ENCODE assay signal across 10 mouse cellular contexts in genomic region chr11:96438787-96439186, GRCm38 (mm10). TPM values are rescaled to one million over a fixed set of nuclear protein-coding genes. Genes with fewer than 3 reads are reported as not detected.
DNase-seq lines count a peak whose midpoint lies in the region; ATAC-seq and TF ChIP-seq lines count a peak whose summit lies in the region.
"Had no signal": no experiment of that assay in that cellular context is flagged by ENCODE, and none has a peak within 500 bp of the region (broad histone marks: within the 10 kb centered on the region; RNA-seq: fewer than 3 reads in every experiment).

No protein-coding gene starts in this region.

- no peaks in the 10 kb centered on the region for H3K4me1 ChIP-seq in intestine, embryonic 14.5 days (replicated peaks; ENCODE audit: control insufficient read depth, insufficient read depth, low read length)
- H3K4me1 ChIP-seq in intestine, embryonic 15.5 days (replicated peaks), result 0 out of 2 replicates have a peak, but pooled peaks cover 3% of the 10 kb centered on the region
- H3K4me1 ChIP-seq in liver, embryonic 14.5 days (replicated peaks; ENCODE audit: control insufficient read depth in 2 of 2, insufficient read depth in 2 of 2, low read length in 1 of 2), result no peaks in the 10 kb centered on the region

- no peak overlapping the region for H3K9ac ChIP-seq in intestine, embryonic 14.5 days (ENCODE audit: low read length)
- H3K9ac ChIP-seq in intestine, embryonic 15.5 days, result no peak overlapping the region
- no peak overlapping the region for H3K9ac ChIP-seq in liver, embryonic 14.5 days (replicated peaks)
- H3K9ac ChIP-seq: embryonic facial prominence, embryonic 13.5 days had no signal

- 5% methylated on average over 7 of the region's 7 CpGs for WGBS in intestine, embryonic 14.5 days
- WGBS in intestine, embryonic 15.5 days, result 6% methylated on average over 7 of the region's 7 CpGs
- WGBS in liver, embryonic 14.5 days (ENCODE audit: insufficient replicate concordance), result 1% methylated on average over 7 of the region's 7 CpGs

- H3K27me3 ChIP-seq in intestine, embryonic 14.5 days (replicated peaks; ENCODE audit: control insufficient read depth, insufficient read depth, low read length), result no peaks in the 10 kb centered on the region
- no peaks in the 10 kb centered on the region for H3K27me3 ChIP-seq in intestine, embryonic 15.5 days (replicated peaks)
- no peaks in the 10 kb centered on the region; the same call in none of the 2 replicates for H3K27me3 ChIP-seq in liver, embryonic 14.5 days (ENCODE audit: control insufficient read depth, insufficient read depth, low read length)

- TF ChIP-seq CTCF in liver, embryonic 14.5 days (IDR thresholded peaks at IDR 0.05; ENCODE audit: low read depth), result peak; percentile 89

- H3K4me3 ChIP-seq in intestine, embryonic 14.5 days (ENCODE audit: low read depth, low read length), result no peak overlapping the region
- H3K4me3 ChIP-seq in intestine, embryonic 15.5 days (replicated peaks), result no peak overlapping the region
- H3K4me3 ChIP-seq in liver, embryonic 14.5 days (ENCODE audit: insufficient read depth in 1 of 2, low read depth in 2 of 2, low read length in 2 of 2), result no peak overlapping the region
- H3K4me3 ChIP-seq: embryonic facial prominence, embryonic 13.5 days; megakaryocyte, embryonic 14.5 days had no signal

- ATAC-seq in intestine, embryonic 14.5 days (replicated peaks; ENCODE audit: low FRiP score, low TSS enrichment, low read depth), result no peak
- ATAC-seq in intestine, embryonic 15.5 days, result no peak
- ATAC-seq in liver, embryonic 14.5 days (ENCODE audit: insufficient read depth), result no peak

- H3K4me2 ChIP-seq in intestine, embryonic 14.5 days (ENCODE audit: low read length), result no peak overlapping the region
- no peak overlapping the region for H3K4me2 ChIP-seq in intestine, embryonic 15.5 days (replicated peaks)
- no peak overlapping the region for H3K4me2 ChIP-seq in liver, embryonic 14.5 days (ENCODE audit: low read depth)
- H3K4me2 ChIP-seq: embryonic facial prominence, embryonic 13.5 days had no signal

- H3K36me3 ChIP-seq in intestine, embryonic 14.5 days (ENCODE audit: control insufficient read depth, insufficient read depth, low read length), result no peaks in the 10 kb centered on the region
- no peaks in the 10 kb centered on the region for H3K36me3 ChIP-seq in intestine, embryonic 15.5 days
- H3K36me3 ChIP-seq in liver, embryonic 14.5 days (replicated peaks; ENCODE audit: control insufficient read depth, insufficient read depth, low read depth), result no peaks in the 10 kb centered on the region
- H3K36me3 ChIP-seq: embryonic facial prominence, embryonic 13.5 days had no signal

- no peak for TF ChIP-seq EP300 in liver, embryonic 14.5 days (IDR thresholded peaks at IDR 0.05; ENCODE audit: low read depth)

- no peaks in the 10 kb centered on the region for H3K9me3 ChIP-seq in intestine, embryonic 14.5 days (ENCODE audit: control insufficient read depth, low read length)
- no peaks in the 10 kb centered on the region for H3K9me3 ChIP-seq in intestine, embryonic 15.5 days
- H3K9me3 ChIP-seq in liver, embryonic 14.5 days (ENCODE audit: control insufficient read depth, low read length), result no peaks in the 10 kb centered on the region
- H3K9me3 ChIP-seq: embryonic facial prominence, embryonic 13.5 days had no signal

- peak; percentile 71 for DNase-seq in intestine, embryonic 14.5 days (ENCODE audit: low spot score)
- DNase-seq in adipocyte (ENCODE audit: low spot score), result peak; percentile 7
- peak; percentile 86 for DNase-seq in embryo, embryonic 10 days (ENCODE audit: low spot score)
- peak; percentile 66 for DNase-seq in kidney, adult 11 months
- peak in 2 of 3 experiments; percentile 9 to 17 for DNase-seq in liver, embryonic 14.5 days (ENCODE audit: low read depth in 3 of 3, low spot score in 3 of 3)
- peak; percentile 47 for DNase-seq in ovary, postnatal 36 days (ENCODE audit: low spot score)
- DNase-seq in urinary bladder, adult 18-20 months (ENCODE audit: low spot score in 2 of 2), result peak; percentile 39 to 47

- no peak overlapping the region for H3K27ac ChIP-seq in intestine, embryonic 14.5 days (ENCODE audit: low read depth)
- H3K27ac ChIP-seq in intestine, embryonic 15.5 days, result no peak overlapping the region
- H3K27ac ChIP-seq in liver, embryonic 14.5 days, result no peak overlapping the region
- H3K27ac ChIP-seq: embryonic facial prominence, embryonic 13.5 days had no signal

RNA-seq across cellular contexts. Expression of gene Skap1, which starts 25.6 kb away (rescaled TPM):
- 0.87 and 1.7 TPM in 2 replicates for polyA plus RNA-seq in intestine, embryonic 14.5 days (2014; fragmentation: Nextera tagmentation; extraction: Ambion mirVana)
- 0.94 and 1.0 TPM in 2 replicates for polyA plus RNA-seq in intestine, embryonic 15.5 days (2015; fragmentation: Nextera tagmentation; extraction: Ambion mirVana)
- 0.11 TPM in 1 of 2 replicates, not detected in the other for polyA plus RNA-seq in liver, embryonic 14.5 days (2012; rRNA removed)
- 0.14 and 0.18 TPM in 2 replicates for polyA plus RNA-seq in liver, embryonic 14.5 days (2014; fragmentation: Nextera tagmentation; extraction: Ambion mirVana)

Comparison
In these comparisons a context has a peak if more than half of its experiments do, and no peak if none do; other contexts are left out.
1. DNase-seq: peak in every context shown above with its lines; median percentile 86 in embryo, embryonic 10 days; 71 in intestine, embryonic 14.5 days; 66 in kidney, adult 11 months; 47 in ovary, postnatal 36 days; 43 in urinary bladder, adult 18-20 months; 13 in liver, embryonic 14.5 days; 7 in adipocyte.